Mouse (Mus musculus) NIH3T3 (cell line): ENCODE measurements at regions not wholly inside any gene's neighbourhood (a gene's known extent, or its start where the extent isn't known, plus 50 kb on each side); places are given as distances from the start of the nearest gene placed in this dataset.
"Not testable (repeated sequence)": the region's sequence is repeated elsewhere in the genome, so short reads cannot be mapped to it uniquely, and the experiment has no call there.

Experiments
- DNase-seq: peaks from one replicate; pipeline ENCODE4 v3.0.0-alpha.2; 2012; ENCODE audit warnings: low read depth

DNA sequence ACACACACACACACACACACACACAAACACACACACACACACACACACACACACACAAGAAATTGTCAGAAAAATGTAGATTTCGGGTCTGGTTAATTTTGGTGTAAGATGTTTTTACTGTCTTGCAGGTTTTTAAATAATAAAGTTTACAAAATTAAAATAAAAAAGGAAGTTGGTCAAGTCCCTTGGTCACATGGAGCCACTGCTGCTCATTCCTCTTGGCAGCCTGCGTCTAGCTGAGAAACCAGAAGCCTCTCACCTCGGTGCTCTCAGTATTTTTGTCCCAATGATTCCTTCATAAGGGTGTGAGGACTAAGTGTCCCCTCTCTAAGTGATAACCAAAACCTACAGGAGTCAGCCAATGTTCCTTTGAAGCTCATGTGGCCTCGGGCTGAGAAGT lies 76.8 kb upstream of the Smg1 start:
- no peak for DNase-seq

DNA sequence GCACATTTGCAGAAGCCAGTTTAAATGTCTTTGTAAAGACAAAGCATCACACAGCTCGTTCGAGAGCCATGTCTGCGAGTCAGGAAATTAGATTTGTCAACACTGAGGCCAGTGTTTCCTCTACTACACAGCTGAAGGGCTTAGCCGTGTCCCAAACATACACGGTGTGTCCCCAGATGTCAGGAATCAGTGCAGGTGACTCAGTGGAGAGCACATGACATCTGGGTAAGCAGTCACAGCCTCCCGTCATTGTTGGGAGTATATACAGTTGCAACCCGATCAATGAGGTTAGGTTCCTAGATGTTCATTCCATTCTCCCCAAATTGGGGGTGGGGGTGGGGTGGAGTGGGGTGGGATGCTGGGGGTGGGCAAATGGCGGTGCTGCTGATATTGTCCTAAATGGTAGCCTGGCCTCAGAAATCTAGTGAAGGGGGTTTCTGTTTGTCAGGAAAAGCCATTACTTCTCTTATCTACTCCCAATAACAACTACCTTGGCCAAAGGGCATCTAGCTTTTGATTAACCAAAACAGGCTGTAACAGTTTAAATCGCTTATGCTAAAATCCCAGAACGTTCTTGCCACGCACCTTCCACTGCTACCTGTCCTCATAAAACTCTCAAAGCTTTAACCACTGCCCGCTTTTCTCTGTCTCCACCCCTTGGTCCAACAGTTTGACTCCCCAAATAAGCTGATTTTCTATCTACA lies 75.1 kb upstream of the Smg1 start:
- DNase-seq = no peak

DNA sequence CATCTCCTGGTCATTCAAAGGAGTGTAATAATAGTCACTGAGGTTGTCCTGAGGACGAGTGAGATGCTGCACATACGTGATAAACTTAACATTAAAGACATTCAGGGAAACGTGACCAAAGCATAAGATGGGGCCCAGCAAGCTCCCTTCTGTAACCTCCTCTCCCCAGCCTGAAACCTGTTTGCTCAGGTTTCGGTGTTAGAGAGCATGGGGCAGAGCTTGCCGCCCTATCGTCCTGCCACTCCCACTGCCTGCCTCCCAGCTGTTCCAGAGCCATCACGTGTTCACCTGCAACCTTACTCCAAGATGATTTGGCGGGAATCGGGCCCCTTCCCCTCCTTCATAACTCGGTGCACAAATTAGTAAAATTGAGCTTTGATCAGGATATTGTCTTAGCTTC lies 71.4 kb upstream of the Smg1 start:
- not testable (repeated sequence) for DNase-seq

DNA sequence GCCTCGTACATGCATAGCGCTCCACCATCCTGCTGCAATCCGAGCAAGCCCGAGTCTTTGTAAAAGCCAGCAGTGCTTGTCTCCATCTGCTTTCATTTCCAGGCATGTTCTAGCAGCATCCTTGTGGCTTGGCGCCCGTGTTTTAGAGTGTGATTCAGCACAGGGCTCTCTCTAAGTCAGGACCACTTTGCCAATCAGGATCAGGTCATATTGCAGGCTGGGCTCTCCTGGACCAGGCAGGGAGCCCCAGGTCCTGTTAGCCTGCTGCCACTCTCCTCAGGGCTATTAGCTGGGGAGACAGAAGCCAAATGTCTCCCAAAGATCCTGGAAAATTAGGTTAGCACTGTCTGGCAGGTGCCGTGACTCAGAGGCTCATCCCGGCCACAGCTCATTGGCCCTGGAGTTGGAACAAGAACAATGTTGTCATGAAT lies 70.8 kb upstream of the Smg1 start:
- peak; percentile 76 for DNase-seq

DNA sequence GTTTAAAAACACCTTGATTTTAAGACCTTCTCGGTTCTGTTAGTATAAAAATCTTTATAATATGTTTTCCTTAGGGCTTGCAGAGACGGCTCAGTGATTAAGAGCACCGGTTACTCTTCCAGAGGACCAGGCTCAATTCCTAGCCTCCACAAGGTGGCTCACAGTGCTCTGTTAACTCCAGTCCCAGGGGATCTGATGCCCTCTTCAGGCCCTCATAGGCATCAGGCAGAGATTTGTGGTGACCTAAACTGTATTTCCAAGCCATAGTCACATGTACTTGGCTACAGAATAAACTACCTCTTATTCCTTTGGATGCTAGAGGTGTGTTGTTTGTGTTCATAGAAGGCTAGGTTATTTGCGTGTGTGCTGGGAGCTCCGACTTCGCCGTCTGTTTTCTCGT lies 70.3 kb upstream of the Smg1 start:
- peak; percentile 44 for DNase-seq

DNA sequence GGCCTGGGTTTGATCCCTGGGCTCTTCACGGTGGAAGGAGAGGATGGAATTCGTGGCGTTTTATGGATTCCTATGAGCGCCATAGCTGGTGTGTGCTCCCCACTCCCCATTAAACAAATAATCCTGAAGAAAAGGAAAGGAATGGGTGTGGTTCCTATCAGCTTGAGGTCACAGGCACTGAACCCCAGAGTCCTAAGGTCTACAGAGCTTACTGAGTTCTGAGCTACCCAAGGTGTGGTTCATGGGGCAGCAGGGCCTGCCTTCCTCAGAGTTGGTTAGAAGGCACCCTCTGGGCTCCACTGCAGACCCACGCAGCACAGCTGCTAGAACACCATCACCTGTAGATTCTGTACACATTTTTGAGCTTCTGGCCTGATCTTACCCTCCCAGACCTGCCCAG lies 66.3 kb upstream of the Smg1 start:
- DNase-seq = no peak

DNA sequence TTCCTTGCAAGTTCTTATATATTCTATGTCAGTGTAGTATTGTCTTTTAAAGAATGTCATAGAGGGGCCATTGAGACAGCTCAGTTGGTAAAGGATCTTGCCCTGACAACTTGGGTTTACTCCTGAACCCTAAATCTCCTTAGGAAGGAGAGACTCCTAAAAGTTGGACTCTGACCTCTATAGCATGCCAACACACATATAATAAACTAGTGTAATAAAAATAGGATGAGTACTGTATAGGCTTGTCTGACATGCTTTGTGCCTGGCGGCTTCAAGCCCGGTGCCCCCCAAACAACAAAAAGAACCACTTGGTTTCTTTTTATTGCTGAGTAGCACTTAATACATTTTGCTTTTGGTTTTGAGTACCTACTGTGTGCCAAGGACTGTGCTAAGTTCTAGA lies 65.4 kb upstream of the Smg1 start:
- DNase-seq = no peak

DNA sequence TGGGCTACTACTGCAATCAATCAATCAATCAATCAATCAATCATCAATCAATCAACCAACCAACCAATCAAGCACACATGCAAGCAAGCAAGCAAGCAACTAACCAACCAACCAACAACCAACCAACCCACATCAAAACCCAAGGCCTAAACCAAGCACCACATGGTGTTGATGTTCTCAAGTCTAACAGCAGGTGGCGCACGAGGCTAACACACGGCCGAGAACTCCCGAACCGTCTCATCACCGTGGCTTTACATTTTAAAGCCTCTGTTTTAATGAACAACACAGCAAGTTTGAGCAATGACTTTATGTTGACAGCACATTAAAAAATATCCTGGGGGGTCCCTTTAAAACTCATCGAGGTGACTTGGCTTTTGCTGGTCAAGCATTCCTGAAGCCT lies 61.3 kb upstream of the Smg1 start:
- DNase-seq = peak; percentile 92

DNA sequence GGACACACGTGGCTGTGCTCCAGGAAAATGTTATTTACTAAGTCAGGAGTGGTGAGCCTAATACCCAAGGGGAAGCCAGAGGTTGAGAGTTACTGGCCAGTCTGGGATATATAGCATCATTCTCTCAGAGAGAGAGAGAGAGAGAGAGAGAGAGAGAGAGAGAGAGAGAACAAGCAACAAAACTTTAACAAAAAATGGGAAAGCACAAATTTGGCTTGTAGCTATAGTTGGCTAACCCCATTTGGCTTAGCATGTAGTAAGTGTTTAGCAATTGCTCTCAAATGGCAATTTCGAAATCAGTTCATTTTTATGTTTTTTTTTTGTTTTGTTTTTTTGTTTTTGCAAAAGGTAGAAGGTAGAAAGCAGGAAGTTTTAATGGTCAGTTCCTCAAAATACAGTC lies 60.9 kb upstream of the Smg1 start:
- peak; percentile 68 for DNase-seq

DNA sequence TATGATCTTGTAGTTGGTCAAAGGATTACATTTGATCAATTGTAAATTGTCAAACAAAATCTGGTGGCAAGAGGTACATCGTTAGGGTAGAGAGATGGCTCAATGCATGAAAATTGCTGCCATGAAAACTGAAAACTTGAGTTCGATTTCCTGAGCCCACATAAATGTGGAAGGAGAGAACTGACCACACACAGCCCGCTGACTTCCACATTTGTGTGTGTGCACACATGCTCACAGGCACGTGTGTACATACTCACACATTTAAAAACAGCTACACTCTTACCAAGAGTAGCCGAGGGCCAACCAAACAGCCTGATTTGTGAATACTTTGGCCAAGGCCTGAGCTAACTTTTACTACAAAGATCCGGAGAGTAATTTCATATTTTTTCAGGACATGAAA lies 60.5 kb upstream of the Smg1 start:
- no peak for DNase-seq

DNA sequence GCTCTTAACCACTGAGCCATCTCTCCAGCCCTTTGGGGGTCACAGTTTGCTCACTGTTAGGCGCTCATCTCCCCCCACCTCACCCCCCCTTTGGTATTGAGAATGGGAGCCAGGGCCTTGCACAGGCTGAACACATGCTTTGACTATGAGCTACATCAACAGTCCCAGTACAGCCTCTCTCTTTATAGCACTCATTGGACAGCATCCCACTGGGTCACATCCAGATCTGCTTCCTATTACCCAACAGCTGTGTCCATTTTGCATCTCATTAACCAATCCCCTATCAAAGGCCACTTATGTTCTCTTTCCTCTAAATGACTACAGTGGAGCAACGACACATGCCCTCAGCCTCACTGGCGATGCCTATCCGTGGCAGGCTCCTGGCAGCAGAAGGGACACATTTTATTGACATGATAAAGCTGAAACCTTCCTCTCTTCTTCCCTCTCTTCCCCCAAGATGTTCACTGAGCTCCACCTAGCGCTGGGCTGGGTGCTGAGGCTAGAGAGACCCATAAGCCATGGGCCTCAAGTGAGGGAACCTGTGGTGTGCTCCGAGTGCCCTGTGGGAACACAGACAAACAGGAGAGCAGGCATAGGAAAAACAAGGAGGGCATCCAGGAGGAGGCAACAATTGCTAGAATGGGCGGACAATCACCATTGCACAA lies 57.3 kb upstream of the Smg1 start:
- DNase-seq = peak; percentile 91

DNA sequence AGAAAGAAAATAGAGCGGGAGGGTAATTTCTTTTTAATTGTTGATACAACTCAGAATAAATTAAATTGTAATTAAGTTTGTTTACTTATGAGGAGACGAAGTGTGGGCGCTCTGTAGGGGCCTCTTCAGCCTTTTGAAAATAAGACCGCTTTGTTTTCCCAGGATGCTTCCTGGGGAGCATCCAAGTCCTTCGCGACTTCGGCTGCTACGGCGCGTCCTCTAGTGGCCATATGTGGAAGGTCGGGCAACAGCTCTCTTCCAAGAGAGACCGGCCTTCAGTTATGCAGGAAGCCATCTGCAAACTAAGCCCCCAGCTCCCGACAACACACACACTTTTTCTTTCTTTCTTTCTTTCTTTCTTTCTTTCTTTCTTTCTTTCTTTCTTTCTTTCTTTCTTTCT lies 54.1 kb upstream of the Smg1 start:
- peak; percentile 92 for DNase-seq

DNA sequence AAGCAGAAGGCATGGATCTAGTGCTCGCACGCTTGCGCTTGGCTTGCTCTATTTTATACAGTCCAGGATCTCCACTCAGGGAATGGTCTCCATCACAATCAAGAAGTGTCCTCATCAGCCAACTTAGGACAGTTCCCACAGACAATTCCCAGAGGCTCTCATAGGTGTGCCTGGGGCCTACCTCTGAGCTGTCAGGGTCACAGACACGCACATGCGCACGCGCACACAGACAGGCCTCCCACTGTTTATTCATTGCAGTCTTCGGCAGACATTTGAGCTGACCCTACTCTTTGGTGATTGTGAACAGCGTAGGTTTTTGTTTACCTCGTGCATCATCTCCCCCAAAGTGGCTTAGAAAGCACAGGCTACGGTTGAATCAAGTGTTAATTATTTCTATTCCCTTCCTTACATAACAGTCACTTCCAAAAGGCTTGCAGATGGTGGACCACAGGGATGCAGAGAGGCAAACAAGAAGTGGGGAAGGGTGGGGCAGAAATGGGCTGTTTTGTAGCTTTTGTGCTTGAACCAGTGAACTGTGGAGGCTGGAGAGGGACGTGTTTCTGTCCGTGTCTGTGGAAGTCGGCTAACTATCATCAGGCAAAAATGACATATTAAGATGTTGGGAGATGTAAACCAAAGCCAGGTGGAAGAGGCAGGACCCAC lies 53.5 kb upstream of the Smg1 start:
- DNase-seq = no peak

DNA sequence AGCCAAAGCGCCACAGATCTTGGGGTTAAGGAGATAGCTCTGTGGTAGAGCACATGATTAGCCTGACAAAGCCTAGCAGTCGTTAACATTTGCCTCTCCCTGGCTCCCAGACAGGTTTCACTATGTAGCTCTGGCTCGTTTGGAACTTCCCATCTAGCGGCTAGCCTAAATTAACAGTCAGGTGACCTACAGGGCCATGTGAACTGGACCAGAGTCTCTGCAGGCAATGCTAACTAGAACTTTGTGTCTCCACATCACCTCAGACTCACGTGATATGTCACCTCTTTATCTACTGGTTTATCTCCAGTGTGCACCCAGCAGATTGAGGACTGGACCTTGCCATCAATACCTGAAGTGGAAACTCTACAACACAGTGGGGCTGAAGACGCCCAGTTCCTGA lies 52.4 kb upstream of the Smg1 start:
- DNase-seq = no peak

DNA sequence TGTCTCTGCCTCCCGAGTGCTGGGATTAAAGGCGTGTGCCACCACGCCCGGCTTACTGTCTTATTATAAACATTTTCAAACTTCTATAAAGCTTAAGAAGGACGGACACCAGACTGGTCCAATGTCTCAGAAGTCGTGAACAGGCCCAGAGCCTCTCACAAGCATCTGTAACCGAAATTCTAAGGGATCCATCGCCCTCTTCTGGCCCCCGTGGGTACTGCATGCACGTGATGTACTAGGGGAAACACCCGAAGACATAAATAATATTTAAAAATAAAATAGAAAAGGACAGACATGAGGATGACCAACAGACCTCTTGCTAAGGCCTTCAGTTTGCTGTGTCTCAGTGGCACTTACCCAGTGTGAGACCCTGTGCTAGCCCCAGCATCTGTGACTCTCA lies 51.8 kb upstream of the Smg1 start:
- DNase-seq = peak; percentile 45

DNA sequence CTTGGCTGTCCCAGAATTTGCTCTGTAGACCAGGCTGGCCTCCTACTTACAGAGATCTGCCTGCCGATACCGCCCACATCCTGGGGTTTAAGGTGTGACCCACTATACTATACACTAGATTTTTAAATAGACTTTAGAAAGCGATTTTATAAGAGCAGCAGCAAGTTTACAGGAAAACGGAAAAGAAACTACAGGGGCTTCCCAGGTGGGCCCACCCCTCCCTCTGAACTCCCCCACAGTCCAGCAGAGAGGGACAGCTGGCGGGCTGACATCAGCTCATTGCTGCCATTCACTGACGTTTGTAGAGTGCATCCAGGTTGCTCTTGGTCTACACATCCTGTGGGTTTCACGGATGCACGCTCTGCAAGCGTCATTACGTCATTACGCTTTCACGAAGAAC lies 51.2 kb upstream of the Smg1 start:
- no peak for DNase-seq
